Mouse (Mus musculus): ENCODE measurements at regions not wholly inside any gene's neighbourhood (a gene's known extent, or its start where the extent isn't known, plus 50 kb on each side); places are given as distances from the start of the nearest gene placed in this dataset.

- no peak for TF ChIP-seq CTCF (IDR thresholded peaks at IDR 0.05; ENCODE audit: low read depth, low read length)
- no peak for TF ChIP-seq POLR2A (IDR thresholded peaks at IDR 0.05; ENCODE audit: extremely low read depth, insufficient read depth, low read length)
These were observed 97.9 kb upstream of the Slc34a2 start for GRCm38 (mm10) chr5:52939994-52940393.
